Mouse (Mus musculus): ENCODE measurements around the gene 1700001J03Rik.
A peak's percentile ranks its signal among the peaks of the same experiment; 100 is the strongest.
"Not testable (repeated sequence)": the region's sequence is repeated elsewhere in the genome, so short reads cannot be mapped to it uniquely, and the experiment has no call there.

Gene 1700001J03Rik

DNA sequence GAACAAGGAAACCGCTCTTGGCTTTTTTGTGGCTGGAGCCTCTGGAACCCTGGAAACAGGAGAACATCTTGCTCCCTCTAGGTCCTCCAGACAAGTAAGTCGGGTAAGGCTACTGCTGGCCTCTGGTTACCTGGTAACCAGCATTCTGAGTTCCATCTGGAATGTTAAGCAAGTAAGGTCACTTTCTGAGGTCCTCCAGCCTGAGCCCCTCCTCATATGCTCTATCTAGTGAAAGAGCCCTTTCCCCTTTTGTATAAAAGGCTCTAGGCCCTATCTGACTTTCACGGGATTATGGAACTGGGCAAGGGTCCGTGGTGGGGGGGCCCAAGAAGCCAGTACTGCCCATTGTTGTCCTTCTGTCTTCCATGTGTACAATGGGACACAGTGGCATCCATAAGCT lies at the start of gene 1700001J03Rik:
Gene 1700001J03Rik, minus strand, starts transcription at position 101 of the 400 bp plus-strand sequence.
- not testable (repeated sequence) for DNase-seq (ENCODE audit: low spot score)

DNA sequence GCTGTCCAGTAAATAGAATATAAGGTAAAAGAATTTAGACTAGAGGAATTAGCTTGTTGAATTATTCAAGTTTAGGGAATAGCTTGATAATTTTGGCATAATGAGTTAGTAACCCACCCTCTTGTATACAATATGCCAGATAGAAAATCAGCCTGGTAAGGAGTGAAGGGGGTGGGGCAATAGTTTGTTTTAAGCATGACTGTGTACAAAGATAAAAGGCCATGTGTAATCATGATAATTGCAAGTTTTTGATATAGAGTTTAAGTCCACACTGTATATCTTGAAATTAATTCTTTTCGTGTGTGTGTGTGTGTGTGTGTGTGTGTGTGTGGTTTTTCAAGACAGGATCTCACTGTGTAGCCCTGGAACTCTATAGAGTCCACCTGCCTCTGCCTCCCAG lies 49.2 kb upstream of the 1700001J03Rik start:
- DNase-seq (ENCODE audit: low spot score): no peak

DNA sequence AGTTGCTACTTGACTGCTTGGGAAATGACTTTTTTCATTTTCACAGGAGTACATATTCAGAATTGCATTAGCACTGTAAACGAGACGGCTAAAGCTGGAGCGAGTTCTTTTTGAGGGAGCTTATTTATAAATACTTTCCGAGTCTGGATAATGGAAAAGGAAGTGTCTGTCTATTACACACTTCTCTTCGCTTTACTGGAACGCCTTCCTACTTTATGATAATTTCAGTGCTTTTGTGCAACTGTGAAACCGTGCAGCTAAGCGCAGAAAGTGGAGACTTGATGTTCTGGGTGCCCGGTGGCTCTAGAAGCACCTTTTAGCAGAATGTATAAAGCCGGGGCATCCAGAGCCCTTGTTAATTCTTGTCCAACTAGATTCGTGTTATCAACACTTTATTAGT lies 47.7 kb upstream of the 1700001J03Rik start:
- no peak for DNase-seq (ENCODE audit: low spot score)

DNA sequence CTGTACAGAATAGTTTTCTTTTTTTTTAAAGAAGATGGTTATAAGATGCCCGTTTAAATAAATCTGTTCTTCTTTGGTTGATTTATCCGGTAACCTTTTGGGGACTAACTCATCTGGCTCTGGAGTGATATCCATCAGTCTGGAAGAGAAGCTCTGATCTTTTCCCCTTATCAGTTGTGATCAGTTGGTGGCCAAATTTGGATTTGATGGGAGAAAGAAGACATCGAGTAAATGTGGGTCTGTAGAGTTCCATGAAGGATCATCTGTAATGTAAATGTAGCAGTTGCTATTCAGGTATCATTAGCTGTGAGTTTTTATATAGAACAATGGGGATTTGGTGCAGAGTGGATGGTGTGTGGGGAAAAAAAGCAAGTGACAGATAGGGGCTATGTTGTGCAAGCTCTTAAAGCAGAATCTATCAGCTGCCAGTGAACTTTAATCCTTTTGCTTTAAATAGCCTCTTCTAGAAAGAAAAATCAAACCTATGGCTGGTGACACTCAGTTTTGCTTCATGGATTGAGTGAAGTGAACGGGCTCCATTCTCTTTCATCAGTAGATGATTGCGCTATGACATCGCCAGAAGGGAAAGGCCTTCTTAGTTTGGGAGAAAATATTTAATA lies 47.1 kb upstream of the 1700001J03Rik start:
- no peak for DNase-seq (ENCODE audit: low spot score)

DNA sequence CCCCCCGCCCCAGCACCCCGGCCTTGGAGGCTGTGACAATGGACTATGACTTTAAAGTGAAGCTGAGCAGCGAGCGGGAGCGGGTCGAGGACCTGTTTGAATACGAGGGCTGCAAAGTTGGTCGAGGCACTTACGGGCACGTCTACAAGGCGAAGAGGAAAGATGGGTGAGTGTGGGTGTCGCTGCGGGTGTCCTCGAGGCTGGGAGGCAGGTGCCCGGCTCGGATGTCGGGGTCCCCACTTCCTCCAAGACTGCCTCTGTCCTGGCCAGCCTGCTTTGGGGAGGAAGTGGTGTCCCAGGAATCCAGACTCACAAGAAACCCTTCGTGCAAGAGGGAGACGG lies 46.5 kb upstream of the 1700001J03Rik start:
- DNase-seq (ENCODE audit: low spot score): peak; percentile 20

DNA sequence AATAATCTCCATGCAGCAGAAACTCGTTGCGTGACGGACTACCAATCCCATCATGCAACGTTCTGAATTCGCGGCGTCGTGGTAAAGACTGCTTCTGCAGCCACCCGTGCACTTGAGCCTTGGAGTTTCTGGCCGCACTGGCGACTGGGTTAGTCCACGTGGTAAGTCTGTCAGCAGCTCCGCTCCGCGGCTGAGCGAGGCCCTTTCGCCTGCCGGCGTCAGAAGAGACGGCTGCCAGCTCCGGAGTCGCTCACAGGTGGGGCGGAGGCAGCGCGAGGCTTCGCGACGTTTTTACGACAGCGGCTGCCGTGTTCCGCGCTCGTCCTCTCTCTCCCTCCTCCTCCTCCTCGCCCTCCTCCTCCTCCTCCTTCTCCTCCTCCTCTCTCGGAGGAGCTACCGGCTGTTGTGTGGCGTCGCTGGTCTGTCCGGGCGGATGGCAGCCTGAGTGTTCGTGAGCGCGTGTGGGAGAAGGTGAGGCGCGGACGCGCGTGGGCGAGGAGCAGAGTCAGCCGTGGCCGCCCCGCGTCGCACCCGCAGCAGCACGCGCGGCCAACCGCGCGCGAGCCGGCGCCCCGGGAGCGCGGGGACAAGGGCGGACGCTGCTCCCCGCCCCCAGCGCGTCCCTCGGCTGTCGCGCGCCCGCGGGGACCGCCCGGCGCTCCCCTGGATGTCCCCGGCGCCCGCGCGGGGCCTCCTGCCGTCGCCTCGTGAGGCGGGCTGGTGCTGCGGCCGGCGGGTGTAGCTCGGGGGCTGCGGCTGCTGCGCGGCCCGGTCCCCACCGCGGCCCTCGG lies 46.0 kb upstream of the 1700001J03Rik start, which contains the start of gene Cdk8:
Gene Cdk8, plus strand, starts transcription at position 367 of the 791 bp plus-strand sequence.
- DNase-seq (ENCODE audit: low spot score): peak; percentile 92

DNA sequence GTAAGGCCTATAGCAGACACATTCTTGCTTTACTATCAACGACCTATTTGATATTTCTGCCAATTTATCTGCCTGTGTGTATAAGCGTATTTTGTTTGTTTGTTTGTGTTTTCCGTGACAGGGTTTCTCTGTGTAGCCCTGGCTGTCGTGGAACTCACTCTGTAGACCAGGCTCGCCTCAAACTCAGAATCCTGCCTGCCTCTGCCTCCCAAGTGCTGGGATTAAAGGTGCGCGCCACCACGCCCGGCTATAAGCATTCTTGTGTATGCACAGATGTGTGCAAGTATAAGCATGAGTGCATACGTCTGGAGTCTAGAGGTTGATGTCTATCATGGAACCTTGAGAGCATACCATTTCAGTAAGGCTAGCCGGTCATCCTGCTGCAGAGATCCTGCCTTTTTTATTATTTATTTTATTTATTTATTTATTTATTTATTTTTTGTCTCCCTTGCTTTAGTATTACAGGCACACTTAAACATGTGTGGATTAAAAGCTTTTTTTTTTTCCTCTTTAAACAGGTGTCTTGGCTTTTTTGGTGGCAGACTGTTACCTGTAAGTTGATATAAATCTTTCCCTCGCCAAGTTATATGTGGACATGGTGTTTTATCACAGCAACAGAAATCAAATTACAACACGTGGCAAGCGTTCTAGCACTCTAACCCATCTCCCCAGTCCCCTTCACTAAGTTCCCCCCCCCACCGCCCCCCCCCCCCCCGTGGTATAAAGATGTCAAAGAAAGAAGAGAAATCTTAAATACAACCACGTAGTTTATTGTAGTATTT lies 45.0 kb upstream of the 1700001J03Rik start:
- DNase-seq (ENCODE audit: low spot score): no peak

DNA sequence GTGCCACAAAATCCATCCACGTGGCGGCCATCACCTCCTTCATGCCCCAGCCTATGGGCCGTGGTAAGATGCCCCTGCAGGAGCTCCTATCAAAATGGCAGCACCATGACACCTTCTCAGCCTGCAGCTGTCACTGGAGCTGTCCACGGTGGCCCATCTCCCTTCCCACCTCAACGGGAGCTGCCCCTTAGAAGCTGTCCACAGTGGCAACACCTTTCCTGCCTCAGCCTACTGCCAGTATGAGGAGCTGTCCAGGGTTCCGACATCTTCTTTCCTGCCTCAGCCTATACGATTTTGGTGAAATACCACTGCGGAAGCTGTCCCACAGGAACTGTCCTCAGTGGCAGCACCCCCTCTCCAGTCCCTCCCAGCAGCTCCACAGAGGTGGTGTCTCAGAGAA lies 42.4 kb upstream of the 1700001J03Rik start:
- DNase-seq (ENCODE audit: low spot score): no peak

DNA sequence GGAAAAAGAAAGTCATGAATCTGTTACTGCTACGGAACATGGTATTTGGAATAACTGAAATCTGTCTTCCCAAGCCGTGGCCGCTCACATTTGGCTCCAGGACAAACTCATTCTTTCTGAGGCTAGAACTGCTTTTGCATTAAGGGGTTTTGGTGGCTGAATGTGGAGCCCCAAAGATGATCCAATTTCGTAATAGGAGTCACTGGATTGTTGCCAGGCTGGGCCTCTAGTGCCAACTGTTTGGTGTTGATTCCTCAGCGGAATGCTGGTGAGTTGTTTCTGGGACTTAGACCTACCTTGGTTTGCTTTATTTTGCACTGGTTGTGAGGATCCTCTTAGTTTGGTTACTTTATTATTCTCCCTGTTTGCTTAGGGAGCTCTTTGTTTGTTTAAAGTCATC lies 38.7 kb upstream of the 1700001J03Rik start:
- DNase-seq (ENCODE audit: low spot score): no peak

DNA sequence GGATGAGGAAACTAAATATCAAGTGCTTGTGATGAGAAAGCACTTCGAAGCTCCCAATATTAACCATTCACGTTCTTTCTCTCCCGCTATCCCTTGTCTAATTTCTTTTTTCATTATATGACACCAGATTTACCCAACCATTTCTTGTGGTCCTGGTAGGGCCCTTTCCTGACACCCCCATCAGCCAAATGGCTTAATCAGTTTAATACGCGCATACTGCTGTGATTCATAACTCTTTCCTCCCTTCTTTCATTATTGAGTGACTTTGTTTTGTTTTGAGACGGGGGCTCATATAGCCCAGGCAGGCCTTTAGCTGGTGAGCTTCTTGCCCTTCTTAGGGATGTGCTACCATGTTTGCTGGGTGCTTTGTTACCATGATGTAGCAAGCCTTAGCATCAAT lies 36.6 kb upstream of the 1700001J03Rik start:
- no peak for DNase-seq (ENCODE audit: low spot score)

DNA sequence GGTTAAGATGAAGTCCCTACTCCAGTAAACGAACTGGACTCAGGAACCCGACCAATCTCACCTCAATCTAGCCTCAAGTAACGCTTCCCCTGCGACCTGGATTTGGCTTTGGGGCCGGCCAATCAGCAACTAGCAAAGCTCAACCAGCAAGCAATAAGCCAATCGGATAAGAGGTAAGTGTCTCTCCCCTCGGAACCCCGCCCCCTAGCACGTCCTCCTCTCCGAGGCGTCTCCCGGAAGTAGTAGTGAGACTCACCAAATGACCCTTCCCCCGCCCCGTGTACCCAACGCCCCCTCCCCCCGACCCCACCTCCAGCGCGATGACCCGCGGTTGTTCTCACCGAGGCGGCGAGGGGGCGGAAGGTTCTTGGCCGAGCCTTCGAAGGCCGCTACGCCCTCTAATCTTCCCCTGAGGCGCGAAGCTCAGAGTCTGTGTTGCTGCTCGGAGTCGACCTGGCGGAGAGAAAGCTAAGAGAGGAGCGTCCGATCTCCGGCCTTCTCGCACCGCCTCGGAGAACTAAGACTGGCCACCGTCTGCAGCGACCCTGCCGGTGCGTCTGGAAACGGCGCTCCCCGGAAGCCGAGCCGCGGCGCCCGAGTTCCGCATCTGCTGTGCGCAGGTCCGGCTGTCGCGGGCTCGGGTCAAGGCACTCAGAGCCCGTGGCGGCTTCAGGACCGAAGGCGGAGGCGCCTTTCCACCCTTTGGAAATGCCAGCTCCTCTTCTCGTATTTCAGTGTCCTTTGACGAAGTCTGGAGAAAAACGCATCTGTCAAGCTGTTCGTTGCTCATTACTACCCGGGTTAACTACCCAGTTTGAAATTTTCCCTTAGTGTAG lies 36.0 kb upstream of the 1700001J03Rik start, which contains the start of gene Rnf6:
Gene Rnf6, minus strand, starts transcription at position 677 of the 836 bp plus-strand sequence.
- DNase-seq (ENCODE audit: low spot score): peak; percentile 96

DNA sequence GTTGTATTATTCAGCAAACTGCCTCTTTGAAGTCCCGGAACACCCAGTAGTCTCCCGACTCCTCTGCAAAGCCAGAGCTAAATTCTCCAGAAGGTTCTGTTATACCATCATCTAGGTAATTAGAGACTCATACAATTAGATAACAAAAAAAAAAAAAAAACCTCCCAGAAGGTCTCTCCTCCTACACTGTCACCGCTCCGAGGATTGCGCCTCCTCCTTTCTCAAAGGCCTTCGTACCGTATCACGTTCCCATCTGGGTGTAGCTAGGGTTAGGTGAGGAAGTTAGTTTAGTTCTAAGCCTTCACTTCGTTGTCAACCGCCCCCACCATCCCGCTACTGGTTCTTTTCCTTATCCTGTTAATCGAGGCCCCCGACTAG lies 35.4 kb upstream of the 1700001J03Rik start:
- no peak for DNase-seq (ENCODE audit: low spot score)

DNA sequence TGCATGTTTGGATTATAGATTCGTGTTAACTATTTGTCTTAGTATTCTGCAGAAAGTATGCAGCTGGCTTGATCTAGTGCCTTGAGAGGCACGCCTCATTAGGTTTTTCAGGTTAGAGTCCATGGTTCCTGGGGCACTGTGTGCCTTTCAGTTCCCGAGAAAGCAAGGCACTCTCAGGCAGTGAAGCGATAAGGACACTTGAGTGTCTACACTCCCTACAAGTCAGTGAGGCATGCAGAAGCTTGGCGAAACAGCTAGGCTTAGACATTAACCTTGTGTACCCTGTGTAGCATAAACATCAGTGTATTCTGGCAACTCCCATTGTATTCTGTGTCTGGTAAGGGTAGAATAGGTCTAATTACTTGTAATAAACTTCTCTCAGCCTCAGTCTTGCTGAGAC lies 20.4 kb upstream of the 1700001J03Rik start:
- DNase-seq (ENCODE audit: low spot score): no peak

DNA sequence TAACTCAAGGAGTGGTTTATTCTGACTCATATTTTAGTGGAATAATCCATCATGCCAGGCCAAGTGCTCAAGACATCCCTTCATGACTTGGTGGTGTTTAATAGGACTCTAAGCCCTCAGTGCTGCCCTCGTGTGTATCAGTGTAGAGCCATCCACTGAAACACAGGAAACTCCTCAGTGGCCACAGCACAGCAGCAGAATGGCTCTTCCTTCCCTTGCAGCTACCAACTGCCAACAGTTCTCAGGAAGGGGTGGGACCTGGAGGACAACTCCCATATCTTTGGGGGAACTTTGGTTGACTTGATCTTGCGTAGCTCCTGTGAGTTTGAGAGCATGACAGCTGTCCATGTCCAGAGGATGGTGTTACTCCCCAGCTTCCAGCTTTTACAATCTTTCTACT lies 18.8 kb upstream of the 1700001J03Rik start:
- DNase-seq (ENCODE audit: low spot score): no peak

DNA sequence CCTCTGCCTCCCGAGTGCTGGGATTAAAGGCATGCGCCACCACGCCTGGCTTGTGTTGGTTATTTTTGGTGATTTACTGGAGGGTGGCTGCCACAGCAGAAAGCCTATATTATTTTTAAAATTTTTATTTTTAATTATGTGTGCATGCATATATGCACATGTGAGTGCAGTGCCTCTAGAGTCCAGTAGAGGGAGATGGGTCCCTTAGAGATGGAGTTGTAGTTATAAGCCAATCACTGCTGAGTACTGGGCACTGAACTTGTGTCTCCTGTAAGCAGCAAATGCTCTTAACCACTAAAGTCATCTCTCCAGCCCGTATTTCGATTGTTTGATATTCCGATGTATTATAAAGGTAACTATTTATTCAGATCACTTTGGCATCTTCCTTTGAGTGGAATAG lies 15.5 kb upstream of the 1700001J03Rik start:
- DNase-seq (ENCODE audit: low spot score): no peak

DNA sequence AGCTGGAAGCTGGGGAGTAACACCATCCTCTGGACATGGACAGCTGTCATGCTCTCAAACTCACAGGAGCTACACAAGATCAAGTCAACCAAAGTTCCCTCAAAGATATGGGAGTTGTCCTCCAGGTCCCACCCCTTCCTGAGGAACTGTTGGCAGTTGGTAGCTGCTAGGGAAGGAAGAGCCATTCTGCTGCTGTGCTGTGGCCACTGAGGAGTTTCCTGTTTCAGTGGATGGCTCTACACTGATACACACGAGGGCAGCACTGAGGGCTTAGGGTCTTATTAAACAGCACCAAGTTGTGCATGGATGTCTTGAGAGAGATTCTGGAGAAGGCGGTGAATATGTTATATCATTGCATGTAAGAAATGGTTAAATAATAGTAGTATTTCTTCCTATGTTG lies 14.4 kb upstream of the 1700001J03Rik start:
- no peak for DNase-seq (ENCODE audit: low spot score)

DNA sequence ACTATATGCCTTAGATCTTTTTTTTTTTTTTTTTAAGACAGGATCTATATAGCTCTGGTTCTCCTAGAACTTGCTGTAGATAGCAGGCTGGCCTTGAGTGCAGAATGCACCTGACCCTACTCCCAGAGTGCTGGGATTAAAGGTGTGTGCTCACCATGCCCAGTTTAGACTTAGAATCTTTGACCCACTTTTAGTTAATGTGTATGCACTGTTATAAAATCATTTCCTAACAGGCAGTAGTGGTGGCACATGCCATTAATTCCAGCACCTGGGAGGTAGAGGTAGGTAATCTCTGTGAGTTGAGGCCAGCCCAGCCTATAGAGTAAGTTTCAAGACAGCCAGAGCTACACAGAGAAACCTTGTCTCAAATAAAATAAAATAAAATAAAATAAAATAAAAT lies 14.0 kb upstream of the 1700001J03Rik start:
- no peak for DNase-seq (ENCODE audit: low spot score)

DNA sequence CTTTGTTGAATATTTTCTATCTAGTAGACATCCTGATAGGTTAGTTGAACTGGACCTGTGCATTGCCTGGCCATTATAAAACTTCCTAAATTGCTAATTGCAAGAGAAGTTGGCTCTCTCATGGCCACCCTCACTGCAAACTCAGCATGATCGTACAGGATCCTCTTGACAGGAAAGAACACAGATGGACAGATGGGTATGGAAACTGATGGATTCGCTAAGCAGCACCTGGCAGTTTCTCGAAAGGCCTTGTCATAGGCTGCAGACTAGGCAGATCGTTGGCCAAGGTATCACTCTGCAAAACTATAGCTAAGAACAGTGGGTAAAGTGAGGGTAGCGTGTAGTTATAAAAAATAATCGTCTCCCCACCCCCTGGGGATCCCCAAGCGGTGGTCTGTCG lies 8.3 kb upstream of the 1700001J03Rik start:
- no peak for DNase-seq (ENCODE audit: low spot score)

DNA sequence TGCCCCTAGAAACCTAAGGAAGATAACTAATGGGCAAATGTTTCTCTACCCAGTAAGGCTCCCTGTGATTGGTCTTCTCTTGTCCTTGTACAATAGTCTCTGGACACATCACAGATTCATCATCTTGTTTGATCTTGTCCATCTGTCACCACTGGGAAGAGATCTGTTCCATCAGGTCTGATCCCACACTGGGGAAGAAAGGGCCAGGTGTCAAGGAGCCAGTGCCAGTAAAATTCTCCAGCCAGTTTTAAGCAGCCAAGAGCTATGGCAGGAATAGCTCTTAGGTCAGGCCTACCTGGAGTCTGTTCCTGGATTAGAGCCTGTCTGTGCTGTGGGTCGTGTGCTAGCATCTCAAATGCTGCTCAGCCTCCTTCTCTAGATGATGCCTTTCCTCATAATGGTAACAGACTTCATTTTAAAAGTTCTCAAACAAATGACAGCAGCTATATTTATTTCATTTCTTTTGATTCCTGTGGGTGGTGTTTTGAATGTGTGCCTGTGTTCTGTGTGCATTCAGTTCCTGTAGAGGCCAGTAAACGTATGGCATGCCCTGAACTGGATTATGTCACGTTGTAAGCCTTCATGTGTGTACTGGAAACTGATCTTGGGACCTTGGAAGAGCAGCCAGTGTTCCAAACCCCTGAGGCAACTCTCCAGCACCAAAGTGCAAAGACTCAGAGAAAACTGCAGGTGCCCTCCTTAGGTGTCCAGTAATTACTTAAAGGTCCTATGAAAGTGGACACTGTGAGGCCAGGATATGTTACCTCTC lies 5.6 kb upstream of the 1700001J03Rik start:
- no peak for DNase-seq (ENCODE audit: low spot score)

DNA sequence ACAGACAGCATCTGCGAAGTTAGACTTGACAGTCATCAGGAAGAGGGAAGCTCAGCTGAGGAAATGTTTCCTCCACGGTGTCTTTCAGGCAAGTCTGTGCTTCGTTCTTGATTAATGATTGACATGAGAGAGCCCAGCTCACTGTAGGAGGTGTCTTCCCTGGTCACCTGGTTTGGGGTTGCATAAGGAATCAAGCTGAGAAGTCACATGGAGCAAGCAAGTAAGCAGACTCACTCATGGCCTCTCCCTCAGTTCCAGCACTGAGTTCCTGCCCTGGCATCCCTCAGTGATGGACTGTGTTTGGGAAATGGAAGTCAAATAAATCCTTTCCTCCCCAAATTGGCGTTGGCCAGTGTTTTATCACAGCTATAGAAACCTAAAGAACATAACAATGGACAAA lies 5.0 kb upstream of the 1700001J03Rik start:
- DNase-seq (ENCODE audit: low spot score): no peak

DNA sequence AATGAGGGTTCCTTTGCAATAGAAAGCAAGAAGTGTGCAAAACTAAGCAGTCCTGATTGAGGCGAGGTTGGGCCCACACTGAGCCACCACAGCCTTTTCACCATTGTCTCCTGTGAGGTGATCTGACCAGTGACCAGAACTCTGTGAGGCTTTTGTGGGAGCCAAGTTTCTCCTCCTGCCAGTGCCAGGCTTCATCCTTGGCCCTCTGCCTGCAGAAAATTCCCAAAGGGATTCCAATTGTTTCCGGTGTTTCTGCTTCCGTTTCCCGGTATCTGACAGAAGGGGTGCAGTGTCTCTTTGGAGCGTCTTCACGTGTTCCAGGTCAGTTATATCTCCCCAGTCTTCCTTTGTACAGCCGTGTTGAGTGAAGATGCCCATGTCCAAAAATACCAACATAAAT lies 3.6 kb upstream of the 1700001J03Rik start:
- no peak for DNase-seq (ENCODE audit: low spot score)
